Mouse (Mus musculus) midbrain, embryonic 12.5 days (tissue): ENCODE measurements around the gene Rnasel. TPM values are rescaled to one million over a fixed set of nuclear protein-coding genes. Genes with fewer than 3 reads are reported as not detected.

ENCODE experiments used
- ATAC-seq: fragments of 200-750 bp; cut with Nextera tagmentation; 2 replicates; pipeline ENCODE4 v1.8.0; 2017; ENCODE audit warnings: low read depth, moderate TSS enrichment, moderate library complexity; ENCODE audit not compliant: low FRiP score
- H3K27ac ChIP-seq: fragments of 300-500 bp; sonication (generic); replicated peaks from 2 replicates; pipeline ENCODE4 v1.5.1; 2016; ENCODE audit warnings: mild to moderate bottlenecking
- H3K27me3 ChIP-seq: fragments of 300-500 bp; sonication (generic); 2 replicates; pipeline ENCODE4 v1.6.1; 2016; ENCODE audit warnings: mild to moderate bottlenecking
- H3K36me3 ChIP-seq: fragments of 300-500 bp; sonication (generic); 2 replicates; pipeline ENCODE4 v1.6.1; 2016
- H3K4me1 ChIP-seq: fragments of 300-500 bp; sonication (generic); 2 replicates; pipeline ENCODE4 v1.6.1; 2016
- H3K4me2 ChIP-seq: fragments of 300-500 bp; sonication (generic); replicated peaks from 2 replicates; pipeline ENCODE4 v1.6.1; 2016; ENCODE audit warnings: mild to moderate bottlenecking, moderate library complexity
- H3K4me3 ChIP-seq: fragments of 300-500 bp; sonication (generic); 2 replicates; pipeline ENCODE4 v1.5.1; 2016; ENCODE audit warnings: mild to moderate bottlenecking
- H3K9ac ChIP-seq: fragments of 300-500 bp; sonication (generic); replicated peaks from 2 replicates; pipeline ENCODE4 v1.6.1; 2016; ENCODE audit warnings: mild to moderate bottlenecking, moderate library complexity
- H3K9me3 ChIP-seq: fragments of 300-500 bp; sonication (generic); 2 replicates; pipeline ENCODE4 v1.6.1; 2016; ENCODE audit warnings: mild to moderate bottlenecking
- WGBS: fragments of 180-500 bp; shearing (Covaris S2); methylation state at CpG from one replicate; pipeline ENCODE4 v1.1.7; 2016; 5-methylcytosine and 5-hydroxymethylcytosine counted together
- polyA plus RNA-seq: library from polyadenylated mRNA; unstranded; fragments of >200 nt; fragmentation: Nextera tagmentation; extraction: Ambion mirVana; gene quantifications from 2 replicates; pipeline ENCODE4 v1.2.1, GENCODE M21; 2016

Rnasel gene
- 42.1 and 42.9 TPM in 2 replicates for polyA plus RNA-seq

- H3K36me3 ChIP-seq = peaks cover 9% of the 10 kb centered on the region
- peak within 1 kb of the TSS; percentile 64 for H3K9ac ChIP-seq
- no peaks in the 10 kb centered on the region for H3K27me3 ChIP-seq
- peak within 1 kb of the TSS; percentile 59 for H3K4me2 ChIP-seq
- H3K9me3 ChIP-seq = no peaks in the 10 kb centered on the region
- 4% methylated on average over 18 of the region's 18 CpGs for WGBS
- peaks cover 42% of the 10 kb centered on the region for H3K4me1 ChIP-seq
- peak within 1 kb of the TSS; percentile 45 for H3K4me3 ChIP-seq
- peak within 1 kb of the TSS; percentile 73 for H3K27ac ChIP-seq
- ATAC-seq = peak; percentile 68
Observed at GRCm38 (mm10) chr1:153749211-153749801, at the start of gene Rnasel. Gene Rnasel (plus strand): TSS chr1:153749426.

GRCm38 (mm10) chr1:153700448-153701063 is 48.7 kb upstream of the Rnasel start:
- WGBS = 85% methylated on average over 11 of the region's 11 CpGs
- Histone ChIP-seq H3K4me3 (no peak overlapping the region), H3K27me3 (no peaks in the 10 kb centered on the region; the same call in 1 of the 2 replicates), H3K36me3 (no peaks in the 10 kb centered on the region), H3K4me1 (peaks cover 46% of the 10 kb centered on the region), H3K27ac (no peak overlapping the region), H3K9ac (no peak overlapping the region), H3K4me2 (no peak overlapping the region), H3K9me3 (no peaks in the 10 kb centered on the region)
- no peak for ATAC-seq

- WGBS = 92% methylated on average over 1 of the region's 1 CpGs
- no peak overlapping the region for H3K27ac ChIP-seq
- peaks cover 46% of the 10 kb centered on the region for H3K4me1 ChIP-seq
- no peak overlapping the region for H3K4me3 ChIP-seq
- no peak for ATAC-seq
- no peak overlapping the region for H3K9ac ChIP-seq
- no peak overlapping the region for H3K4me2 ChIP-seq
- no peaks in the 10 kb centered on the region; the same call in 1 of the 2 replicates for H3K27me3 ChIP-seq
- H3K36me3 ChIP-seq = no peaks in the 10 kb centered on the region
- no peaks in the 10 kb centered on the region for H3K9me3 ChIP-seq
Observed at GRCm38 (mm10) chr1:153701461-153701860, 47.8 kb upstream of the Rnasel start.

- Histone ChIP-seq H3K36me3 (no peaks in the 10 kb centered on the region), H3K4me1 (peaks cover 46% of the 10 kb centered on the region), H3K9me3 (no peaks in the 10 kb centered on the region), H3K27ac (peak overlapping the region; percentile 89), H3K9ac (no peak overlapping the region), H3K4me3 (no peak overlapping the region), H3K27me3 (no peaks in the 10 kb centered on the region), H3K4me2 (no peak overlapping the region)
- WGBS = 81% methylated on average over 8 of the region's 8 CpGs
- ATAC-seq = no peak
Observed at GRCm38 (mm10) chr1:153702166-153702852, 46.9 kb upstream of the Rnasel start.

- Histone ChIP-seq H3K4me3 (no peak overlapping the region), H3K4me1 (peaks cover 42% of the 10 kb centered on the region), H3K36me3 (no peaks in the 10 kb centered on the region), H3K27ac (peak overlapping the region; percentile 89), H3K4me2 (no peak overlapping the region), H3K27me3 (no peaks in the 10 kb centered on the region), H3K9me3 (no peaks in the 10 kb centered on the region), H3K9ac (no peak overlapping the region)
- 26% methylated on average over 8 of the region's 8 CpGs for WGBS
- peak; percentile 45 for ATAC-seq
Observed at GRCm38 (mm10) chr1:153702853-153703410, 46.3 kb upstream of the Rnasel start.

GRCm38 (mm10) chr1:153703445-153703991 is 45.7 kb upstream of the Rnasel start:
- Histone ChIP-seq H3K4me3 (no peak overlapping the region), H3K9ac (no peak overlapping the region; the same call in 1 of the 2 replicates), H3K9me3 (no peaks in the 10 kb centered on the region), H3K27ac (peak overlapping the region; percentile 89), H3K27me3 (no peaks in the 10 kb centered on the region), H3K36me3 (no peaks in the 10 kb centered on the region), H3K4me1 (peaks cover 38% of the 10 kb centered on the region), H3K4me2 (peak overlapping the region; percentile 36)
- 3% methylated on average over 12 of the region's 12 CpGs for WGBS
- peak; percentile 89 for ATAC-seq

DNA sequence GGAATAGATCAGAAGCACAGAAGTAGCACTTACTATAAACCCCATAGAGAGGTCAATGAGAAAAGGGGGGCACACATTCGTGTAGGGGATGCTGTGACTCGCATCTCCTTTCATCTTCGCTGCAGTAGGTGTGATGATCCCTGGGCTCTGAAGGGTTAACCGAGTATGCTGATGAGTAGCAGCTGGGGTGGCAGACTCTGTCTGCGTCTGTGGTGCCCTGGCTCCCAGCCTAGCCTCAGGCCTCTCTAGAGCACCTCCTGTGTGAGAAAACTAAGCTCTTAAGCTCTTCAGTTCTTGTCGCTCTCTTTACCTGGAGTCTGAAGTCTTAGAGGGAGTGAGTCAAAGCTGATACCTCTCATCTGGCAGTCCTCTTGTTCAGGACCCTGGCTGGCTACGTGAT is 45.1 kb upstream of the Rnasel start:
- Histone ChIP-seq H3K4me2 (peak overlapping the region; percentile 36), H3K4me3 (no peak overlapping the region), H3K9me3 (no peaks in the 10 kb centered on the region), H3K27me3 (no peaks in the 10 kb centered on the region), H3K27ac (peak overlapping the region; percentile 89), H3K36me3 (no peaks in the 10 kb centered on the region), H3K9ac (no peak overlapping the region), H3K4me1 (peaks cover 34% of the 10 kb centered on the region)
- 5% methylated on average over 7 of the region's 7 CpGs for WGBS
- peak; percentile 24; the same call in 1 of the 2 replicates for ATAC-seq

DNA sequence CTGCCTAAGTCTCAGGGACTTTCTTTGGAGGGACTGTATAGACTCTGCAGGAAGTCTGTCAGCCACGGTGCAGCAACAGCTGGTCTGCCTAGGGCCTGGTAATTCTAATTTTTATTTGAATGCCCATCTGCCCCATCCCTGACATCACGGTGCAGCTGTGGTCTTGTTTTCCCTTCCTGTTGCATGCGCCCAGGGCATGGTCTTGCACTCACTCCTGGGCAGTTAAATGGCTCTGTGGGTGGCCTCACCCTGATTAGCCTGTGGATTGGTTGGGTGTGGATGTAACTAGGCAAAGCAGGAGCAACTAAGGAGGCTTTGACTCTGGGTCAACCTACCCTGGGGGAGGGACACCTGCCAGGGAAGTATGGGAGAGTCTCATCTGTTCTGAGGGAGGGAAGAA is 44.2 kb upstream of the Rnasel start:
- 0 out of 2 replicates have a peak, but pooled peaks have one; percentile 8 for ATAC-seq
- Histone ChIP-seq H3K4me2 (no peak overlapping the region), H3K4me1 (peaks cover 34% of the 10 kb centered on the region), H3K27me3 (no peaks in the 10 kb centered on the region), H3K9me3 (no peaks in the 10 kb centered on the region), H3K36me3 (no peaks in the 10 kb centered on the region), H3K9ac (no peak overlapping the region), H3K27ac (peak overlapping the region; percentile 89), H3K4me3 (no peak overlapping the region)
- WGBS = 27% methylated on average over 3 of the region's 3 CpGs

DNA sequence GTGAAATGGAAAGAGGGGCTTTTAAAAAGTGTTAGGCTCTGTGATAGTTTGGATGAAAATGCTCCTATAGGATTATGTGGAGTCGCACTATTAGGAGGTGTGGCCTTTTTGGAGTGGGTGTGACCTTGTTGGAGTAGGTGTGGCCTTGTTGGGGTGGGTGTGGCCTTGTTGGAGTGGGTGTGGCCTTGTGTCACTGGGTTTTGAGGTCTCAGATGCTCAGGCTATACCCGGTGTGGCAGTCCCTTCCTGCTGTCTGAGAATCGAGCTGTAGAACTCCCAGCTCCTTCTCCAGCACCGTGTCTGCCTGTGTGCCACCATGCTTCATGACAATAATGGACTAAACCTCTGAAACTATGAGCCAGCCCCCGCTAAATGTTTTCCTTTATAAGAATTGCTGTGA is 40.6 kb upstream of the Rnasel start:
- Histone ChIP-seq H3K4me3 (no peak overlapping the region), H3K4me1 (peaks cover 18% of the 10 kb centered on the region), H3K4me2 (no peak overlapping the region), H3K9me3 (no peaks in the 10 kb centered on the region), H3K36me3 (no peaks in the 10 kb centered on the region), H3K9ac (no peak overlapping the region), H3K27me3 (no peaks in the 10 kb centered on the region), H3K27ac (no peak overlapping the region)
- no peak for ATAC-seq
- 96% methylated on average over 5 of the region's 5 CpGs for WGBS

- no peak overlapping the region for H3K4me3 ChIP-seq
- ATAC-seq = no peak
- 67% methylated on average over 5 of the region's 5 CpGs for WGBS
Observed at GRCm38 (mm10) chr1:153709451-153709850, 39.8 kb upstream of the Rnasel start.

DNA sequence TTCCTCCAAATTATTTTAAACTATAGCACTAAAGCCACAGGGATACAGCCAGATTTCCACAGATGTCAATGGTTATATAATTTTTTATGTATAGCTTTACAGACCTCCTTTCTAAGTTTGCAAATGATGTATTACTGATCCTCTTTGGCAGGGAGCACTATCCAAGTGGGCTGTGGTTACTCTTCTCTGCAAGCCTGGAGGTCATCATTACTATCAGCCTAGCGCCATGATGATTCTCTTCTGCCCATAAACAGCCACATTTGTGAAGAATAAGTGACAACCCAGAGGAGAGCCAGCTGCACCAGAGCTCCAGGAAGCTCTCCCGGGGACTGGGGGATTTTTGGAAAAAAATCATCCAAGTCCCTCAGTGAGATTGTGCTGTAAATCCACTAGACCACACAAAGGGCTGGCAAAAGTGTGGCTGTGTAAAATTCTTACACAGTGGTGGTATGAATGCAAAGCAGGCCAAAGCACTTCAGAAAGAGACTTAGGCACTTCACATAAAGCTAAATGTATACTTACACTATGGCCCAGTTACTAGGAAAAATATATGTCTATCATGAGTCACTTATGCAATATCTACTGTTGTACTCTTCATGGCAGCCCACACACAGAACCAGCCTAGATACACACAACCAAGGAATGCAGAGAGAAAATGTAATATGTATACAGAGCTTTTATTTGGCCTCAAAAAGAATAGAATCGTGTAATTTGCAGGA is 37.5 kb upstream of the Rnasel start:
- Histone ChIP-seq H3K27ac (no peak overlapping the region), H3K27me3 (no peaks in the 10 kb centered on the region), H3K9me3 (no peaks in the 10 kb centered on the region), H3K4me2 (no peak overlapping the region), H3K36me3 (no peaks in the 10 kb centered on the region), H3K4me1 (no peaks in the 10 kb centered on the region), H3K9ac (no peak overlapping the region), H3K4me3 (no peak overlapping the region)
- WGBS = 87% methylated on average over 3 of the region's 3 CpGs
- ATAC-seq = no peak

More at GRCm38 (mm10) chr1:153709451-153709850, 39.8 kb upstream of the Rnasel start:
- Histone ChIP-seq H3K27ac (no peak overlapping the region), H3K9ac (no peak overlapping the region), H3K27me3 (no peaks in the 10 kb centered on the region), H3K36me3 (no peaks in the 10 kb centered on the region), H3K4me2 (no peak overlapping the region), H3K9me3 (no peaks in the 10 kb centered on the region), H3K4me1 (peaks cover 9% of the 10 kb centered on the region)
